Mouse (Mus musculus): ENCODE results near the gene Prpf6.

Gene Prpf6

DNA sequence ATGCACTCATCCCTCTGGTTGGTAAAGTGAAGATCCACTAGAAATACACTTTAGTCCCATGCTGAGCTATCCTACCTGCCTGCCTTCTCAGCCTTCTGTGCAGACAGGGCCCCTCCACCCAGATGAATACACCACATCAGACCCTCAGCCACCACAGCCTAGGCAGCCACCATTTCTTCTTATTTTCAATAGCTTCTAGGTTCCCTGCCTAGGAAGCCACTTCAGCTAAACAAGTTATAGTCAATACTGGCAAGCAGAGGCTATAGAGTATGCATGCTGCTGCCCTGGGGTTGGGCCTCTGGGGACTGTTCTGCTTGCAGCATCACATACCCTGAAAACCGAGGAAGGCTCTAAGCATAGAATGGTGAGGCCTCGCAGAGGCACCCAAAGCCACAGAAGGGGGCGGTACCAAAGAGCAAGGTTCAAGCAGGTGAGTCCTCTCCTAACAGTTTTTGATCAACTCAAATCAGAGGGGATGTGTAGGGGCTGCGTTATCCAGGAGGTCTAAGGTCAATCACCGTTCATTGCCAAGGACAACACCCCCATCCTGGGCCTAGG, at the start of gene Prpf6:
Prpf6 (plus strand) TSS at position 341 of the 558 bp plus-strand sequence.
- DNase-seq: no peak

DNA sequence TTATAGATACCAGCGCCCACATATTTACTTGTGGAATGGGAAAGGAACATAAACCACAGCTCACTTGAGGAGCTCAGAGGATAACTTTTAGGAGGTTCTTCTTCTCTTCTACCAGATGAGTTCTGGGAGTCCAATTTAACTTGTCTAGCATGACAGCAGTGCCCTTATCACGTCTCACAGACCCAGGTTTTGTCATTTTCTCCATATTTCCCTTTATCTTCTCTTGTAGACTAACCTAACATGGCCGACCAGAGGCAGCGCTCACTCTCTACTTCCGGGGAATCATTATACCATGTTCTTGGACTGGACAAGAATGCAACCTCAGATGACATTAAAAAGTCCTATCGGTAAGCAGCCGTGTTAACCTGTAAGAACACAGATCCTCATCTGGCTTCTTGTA, 45.5 kb upstream of the Prpf6 start:
- DNase-seq: no peak

DNA sequence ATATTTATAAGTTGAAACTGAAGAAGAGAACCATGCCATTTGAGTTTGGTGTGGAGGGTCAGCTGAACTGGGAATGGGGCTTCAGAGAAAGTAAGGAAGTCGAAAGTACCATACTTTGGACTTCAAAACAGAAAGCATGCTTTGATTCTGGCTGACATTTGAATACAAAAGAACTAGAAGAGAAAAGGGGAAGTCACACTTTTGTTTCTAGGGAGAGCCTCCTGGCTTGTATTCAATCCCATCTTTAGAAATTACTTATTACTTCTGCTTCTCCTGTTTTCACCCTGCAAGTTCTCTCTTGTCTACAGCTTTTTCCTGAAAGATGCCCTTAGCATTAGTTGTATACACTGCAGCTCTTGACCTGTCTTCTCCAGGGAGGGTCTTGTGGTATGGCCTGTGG, 43.4 kb upstream of the Prpf6 start:
- DNase-seq: no peak

DNA sequence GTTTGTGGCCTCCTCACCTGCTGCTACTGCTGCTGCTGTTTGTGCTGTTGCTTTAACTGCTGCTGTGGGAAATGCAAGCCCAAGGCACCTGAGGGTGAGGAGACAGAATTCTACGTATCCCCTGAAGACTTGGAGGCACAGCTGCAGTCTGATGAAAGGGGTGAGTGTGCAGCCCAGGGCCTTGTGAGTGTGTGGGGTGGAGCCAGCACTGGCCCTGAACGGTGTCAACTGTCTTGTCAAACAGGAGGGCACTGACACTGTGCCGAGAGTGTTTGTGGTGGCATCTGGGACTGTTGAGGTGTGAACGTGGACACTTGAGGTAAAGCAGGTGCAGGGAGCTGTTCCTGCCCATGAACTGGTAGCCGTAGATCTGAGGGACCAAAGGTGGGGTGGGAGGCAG, 43.0 kb upstream of the Prpf6 start:
- DNase-seq: no peak

DNA sequence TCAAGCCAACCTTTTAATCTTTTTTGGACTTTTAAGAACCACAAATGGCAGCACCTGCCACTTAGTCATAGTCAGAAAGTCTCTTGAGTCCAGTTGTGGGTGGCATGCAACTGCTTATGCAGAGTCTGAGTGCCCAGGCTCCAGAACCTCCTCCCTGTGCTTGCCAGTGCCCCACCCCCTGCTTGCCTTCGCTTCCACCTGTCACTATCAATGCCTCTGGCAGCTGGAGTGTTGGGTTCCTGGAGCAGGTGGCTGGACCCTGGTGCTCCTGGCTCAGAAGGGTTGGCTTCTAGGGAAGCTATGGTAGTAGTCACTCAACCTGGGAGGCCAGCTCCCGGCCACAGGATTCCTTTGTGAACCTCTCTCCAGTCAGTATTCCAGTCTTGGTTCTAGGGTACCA, 41.4 kb upstream of the Prpf6 start:
- DNase-seq: no peak

DNA sequence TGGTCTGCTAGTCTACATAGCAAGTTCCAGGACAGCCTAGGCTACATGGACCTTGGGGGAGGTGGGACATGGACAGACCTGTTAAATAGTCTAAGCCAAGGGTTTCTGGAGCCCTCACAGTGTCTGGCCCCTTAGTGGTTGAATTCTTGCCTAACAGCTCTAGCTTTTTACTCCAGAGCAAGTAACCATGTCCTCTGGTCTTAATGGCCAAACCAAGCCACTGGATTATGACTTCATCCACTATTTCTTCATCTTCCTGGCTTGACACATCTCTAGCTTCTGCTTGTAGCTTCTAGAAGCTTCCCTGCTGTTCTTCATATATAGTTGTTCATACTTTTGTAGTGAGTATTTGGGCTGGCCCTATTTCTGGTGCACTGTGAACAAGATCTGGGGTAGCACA, 37.9 kb upstream of the Prpf6 start:
- no peak for DNase-seq

DNA sequence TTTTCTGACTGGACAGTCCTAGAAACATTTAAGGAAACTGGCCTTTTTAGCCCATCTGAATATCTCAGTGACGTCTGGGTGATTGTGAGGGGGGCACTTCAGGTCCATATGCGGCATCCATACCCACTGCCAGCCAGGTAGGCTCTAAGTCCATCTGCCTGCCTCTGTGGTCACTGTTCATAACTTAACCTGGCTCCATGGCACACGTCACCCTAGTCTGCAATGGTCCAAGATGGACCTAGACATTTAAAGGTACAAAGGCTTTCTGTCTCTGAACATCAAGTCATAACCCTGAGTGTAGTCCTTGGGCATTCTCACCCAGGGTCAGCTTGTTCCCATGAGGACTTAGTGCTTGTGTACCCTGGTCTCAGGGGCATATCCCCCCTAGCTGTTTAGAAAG, 24.3 kb upstream of the Prpf6 start:
- no peak for DNase-seq

DNA sequence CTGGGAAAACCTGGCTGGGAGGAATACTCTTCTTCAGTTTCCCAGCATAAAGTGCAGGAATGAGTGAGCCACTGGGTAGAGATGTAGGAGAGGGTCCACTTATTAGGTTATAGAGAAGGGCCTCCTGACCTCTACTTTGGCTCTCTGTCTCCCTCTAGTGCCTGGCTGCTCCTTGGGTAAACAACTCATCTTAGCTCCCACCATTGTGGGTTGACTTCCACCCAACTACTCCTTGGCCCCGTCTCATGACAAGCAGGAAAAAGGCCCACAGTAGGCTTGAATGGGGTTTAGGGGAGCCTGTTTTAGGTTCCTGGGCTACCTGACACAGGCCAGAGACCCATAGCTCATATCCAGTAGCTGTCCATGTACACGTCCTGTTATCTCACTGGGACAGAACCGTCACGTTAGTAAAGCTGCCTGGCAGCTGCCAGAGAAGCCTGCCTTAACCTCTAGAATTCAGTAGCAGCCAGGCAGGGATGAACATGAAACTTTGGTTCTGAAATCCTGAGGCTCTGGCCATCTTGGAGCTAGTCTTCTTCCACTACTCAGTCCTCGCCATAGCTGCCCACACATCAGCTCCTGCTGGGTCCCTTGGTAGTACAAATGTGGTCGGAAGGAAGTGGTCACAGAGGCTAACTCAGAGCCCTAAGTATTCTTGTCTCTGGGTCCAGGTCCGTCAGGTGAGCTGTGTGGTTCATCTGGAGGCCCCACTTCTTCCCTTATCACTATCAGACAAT, 23.2 kb upstream of the Prpf6 start:
- DNase-seq: no peak

DNA sequence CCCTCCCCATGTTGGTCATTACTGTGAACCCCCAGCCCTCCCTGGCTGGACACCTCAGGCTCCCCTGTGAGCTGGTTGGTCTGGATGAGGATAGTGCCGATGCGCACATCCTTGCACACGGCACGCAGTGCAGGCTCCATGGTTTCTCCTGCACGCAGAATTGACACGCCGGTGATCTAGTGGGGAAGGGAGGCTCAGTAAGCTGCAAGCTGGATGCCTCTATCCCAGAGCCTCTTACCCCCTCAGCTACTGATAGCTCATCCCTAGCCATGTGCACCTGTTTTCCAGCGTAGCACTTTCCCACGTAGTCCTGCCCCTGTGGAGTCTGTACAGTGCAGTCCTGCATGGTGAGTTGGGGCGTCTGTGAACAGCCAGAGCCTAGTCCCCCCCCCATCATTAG, 21.8 kb upstream of the Prpf6 start:
- no peak for DNase-seq

DNA sequence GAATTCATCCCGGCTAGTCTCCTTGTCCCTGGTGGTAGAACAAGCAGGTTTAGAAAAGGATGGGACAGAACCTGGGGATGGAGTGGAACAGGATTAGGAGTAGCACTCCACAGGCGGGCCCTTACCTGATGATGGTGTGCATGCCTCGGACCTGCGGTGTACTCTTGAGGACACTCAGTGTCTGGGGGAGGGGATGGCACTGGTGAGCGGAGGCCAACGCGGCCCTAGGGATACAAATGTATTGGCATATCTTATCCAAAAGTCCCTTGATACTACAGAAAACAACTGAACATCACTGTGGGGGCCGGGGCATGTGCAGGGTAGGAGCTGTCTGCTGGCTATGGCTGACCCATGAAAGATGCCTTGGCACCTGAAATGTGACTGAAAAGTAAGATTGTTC, 21.3 kb upstream of the Prpf6 start:
- DNase-seq: no peak

DNA sequence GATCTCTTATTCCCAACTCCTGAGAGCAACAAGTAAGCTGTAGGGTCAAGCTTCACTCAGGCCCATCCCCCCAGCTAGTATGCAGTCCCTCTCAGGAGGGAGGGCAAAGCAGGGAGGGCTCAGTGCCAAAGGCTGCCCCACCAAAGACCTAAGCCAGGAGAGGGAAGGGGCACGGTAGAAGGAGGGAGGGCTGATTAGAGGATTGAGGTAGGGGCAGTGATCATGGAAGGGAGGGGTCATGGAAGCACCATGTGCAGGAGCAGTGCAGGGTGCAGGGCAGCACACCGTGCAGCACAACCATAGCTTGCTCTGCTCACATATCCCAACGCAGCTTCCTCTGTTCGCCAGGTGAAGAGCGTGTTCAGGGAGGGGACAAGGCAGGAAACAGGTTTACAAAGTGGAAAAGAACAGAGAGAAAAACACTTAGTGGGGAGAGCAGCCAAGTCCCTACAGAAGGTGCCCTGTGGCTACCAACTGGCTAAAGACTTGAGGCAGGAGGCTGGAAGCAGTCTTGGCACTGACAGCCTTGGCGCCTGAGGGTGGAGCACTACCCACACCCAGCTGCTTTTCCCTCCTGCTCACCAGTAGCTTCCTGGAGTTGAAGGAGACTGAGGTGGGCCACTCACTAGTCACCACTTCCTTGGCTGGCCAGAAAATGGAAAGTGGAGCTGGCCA, 20.6 kb upstream of the Prpf6 start:
- DNase-seq: no peak

DNA sequence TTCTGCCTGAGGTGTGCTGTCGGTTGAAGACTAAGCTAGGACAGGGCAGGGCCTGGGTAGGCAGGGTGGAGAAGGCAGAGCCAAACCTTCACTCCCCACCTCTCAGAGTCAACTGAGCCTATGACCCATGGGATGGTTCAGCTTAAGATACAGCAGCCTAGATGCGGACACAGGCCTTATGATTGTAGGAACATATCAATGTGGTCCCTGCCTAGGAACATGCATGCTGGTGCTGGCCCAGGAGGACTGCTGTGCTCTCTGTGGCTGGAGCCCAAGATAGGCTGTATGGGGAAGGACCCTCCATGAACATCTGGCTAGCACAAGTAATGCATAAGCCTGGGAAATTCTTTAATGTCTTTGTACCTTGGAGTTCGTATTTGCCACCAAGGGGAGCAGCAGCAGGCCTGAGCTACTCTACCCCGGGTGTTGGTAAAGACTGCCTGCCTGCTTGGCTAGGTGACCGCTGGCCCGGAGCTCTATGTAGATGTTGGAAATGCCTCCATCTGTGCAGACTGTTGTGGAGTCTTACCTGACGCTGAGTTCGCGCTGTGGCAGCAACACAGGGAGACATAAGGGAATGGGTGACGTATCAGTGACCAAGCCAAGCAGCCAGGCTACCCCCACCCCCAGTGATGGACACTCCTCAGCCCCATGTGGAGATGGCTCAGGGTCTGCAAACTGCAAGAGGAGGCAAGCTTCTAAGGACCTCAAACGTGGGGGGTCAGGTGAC, 19.6 kb upstream of the Prpf6 start:
- DNase-seq: peak in 1 of 2 experiments; percentile 2

DNA sequence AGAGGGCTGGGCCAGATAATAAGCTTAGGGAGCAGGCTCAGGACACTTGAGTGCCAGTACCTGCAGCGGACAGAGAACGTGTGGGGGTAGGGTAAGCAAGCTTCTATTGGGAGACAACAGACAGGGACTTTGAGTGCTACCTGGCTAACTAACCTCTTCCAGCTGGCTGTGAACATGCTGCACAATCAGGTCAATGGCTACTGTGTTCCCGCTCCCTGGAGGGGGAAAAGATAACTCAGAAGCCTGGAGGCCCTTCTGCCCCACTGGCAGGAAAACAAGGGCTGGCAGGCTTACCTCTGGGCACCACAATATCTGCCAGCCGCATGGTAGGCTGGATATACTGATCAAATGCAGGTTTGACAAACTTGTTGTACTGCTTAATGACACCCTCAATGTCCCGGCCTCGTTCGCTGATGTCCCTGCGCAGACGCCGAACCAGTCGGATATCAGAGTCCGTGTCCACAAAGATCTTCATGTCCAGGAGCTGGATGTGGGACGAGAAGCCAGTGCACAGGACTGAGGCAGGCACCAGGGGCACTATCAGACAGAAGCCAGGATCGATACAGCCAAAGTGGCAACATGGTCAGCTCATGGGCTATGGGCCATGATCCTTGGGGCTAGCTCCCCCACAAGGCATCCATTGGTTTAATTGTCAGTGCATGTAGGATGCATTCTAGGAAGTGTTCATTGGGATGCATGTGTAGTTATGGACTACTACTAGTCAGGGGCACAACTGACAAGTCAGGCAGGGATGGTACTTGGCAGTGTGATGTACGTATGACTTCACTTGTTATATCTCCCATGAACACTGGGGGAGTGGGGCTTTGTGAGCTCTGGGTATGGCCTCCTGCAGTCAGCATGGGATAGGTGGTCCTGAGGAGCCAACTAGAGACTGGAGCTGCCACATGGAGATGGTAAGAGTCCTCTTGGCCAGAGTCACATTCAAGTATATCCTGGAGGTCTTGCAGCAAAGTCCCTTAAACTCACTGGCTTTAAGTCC, 18.4 kb upstream of the Prpf6 start:
- peak in 1 of 2 experiments; percentile 2 for DNase-seq

DNA sequence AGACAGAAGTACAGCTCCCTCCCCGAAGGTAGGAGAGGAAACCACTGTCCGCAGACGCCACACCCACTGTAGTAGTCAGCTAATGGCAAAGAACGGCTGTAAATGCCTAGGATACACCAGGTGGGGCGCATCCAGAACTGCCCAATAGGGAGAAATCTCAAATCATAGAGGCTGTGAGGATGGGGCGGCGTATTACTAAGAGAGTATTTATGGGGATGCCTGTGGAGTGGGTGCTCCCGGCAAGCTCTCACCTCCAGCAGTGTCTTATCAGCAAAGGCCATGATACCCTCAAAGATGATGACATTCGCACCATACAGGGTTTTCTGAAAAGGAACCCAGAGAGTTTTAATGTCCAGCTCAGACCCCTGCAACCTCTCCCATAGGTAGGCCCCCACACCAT, 17.7 kb upstream of the Prpf6 start:
- peak in 1 of 2 experiments; percentile 1 for DNase-seq

DNA sequence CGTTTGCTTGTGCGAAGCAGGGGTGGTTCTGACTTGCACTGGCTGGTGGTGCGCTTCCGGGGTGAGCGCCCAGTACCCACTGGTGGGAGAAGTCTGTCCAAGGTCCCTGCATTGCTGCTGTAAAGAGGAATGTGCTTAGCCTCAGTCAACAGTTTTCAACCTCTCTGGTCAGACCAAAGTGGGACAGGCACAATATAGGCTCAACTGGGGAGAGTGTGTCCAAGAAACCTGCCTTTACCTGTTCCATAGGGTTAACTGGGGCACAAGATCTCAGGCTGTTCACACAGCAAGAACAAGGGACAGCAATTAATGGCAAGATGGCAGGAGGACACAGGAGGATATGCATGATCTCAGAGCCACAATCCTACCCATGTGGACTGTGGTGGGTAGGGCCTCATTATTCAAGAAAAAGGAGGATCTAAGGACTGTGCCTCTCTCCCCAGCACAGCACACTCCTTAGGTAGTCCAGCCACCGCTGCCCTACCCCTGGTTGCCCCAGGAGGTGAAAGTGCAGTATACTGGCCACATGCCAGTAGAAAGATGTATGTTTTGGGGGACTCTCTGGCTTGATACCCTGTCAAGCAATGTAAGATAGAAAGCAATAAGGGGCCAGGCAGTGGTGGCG, 16.6 kb upstream of the Prpf6 start:
- DNase-seq: peak in 1 of 2 experiments; percentile 1

DNA sequence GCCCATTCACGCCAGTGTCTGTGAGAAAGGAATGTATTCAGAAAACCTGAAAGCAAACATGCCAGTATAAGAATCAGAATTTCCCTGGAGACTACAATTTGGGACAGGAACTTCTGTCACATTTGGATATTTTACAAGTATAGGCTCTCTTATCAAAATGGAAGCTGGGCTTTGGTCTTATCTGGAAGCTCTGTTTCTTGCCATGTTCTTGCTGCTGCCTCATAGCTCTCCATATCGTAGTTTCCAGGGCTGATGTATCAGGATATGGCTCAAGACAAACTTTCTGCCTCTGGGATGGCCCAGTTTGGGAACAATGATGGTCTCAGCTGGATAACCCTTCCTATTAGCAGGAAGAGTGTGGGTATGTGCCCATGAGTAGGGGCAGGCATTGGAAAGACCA, 15.1 kb upstream of the Prpf6 start:
- DNase-seq: no peak

DNA sequence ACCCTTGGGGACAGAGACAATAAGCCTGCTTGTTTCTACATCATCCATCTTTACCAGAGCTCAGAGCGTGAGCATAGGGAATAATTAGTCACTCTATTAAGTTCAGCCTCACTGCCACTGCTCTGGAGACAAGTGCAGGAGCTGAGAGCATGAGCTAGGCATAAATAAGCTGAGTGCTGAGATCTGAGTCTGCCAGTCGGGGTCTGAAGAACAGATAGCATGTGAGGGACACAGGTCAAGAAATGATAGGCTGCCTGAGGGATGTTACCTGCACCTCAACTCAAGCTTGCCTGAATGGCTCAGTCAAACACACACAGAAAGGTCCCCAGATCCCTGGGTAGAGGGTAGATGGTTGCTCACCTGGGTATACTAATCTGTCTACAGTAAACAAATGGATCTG, 14.5 kb upstream of the Prpf6 start:
- no peak for DNase-seq

DNA sequence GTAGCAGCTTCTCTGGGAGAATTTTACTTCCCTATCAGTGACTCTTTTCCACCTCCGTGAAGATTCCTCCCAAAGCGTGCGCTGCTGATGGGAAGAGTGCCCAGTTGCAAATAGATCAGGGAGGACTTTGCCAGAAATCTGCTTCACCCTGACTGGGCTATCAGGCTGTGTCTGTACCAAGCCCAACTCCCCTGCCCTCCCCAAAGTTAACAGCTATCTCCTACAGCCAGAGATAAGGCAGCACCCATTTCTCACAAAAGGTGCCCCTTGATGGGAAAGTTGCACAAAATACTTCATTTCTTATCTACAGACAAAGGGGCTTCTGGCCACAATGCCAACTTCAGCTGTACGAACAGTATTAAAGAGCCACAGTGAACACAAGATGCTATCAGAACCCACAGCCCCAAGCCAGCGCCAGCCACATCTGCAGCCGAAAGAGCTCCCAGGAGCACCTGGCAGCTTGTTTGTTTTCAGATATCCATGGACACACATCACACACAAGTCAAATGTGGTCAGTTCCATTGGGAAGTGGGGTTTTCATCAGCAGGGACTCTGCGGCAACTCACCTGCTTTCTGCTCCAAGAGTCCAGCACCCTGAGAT, 13.6 kb upstream of the Prpf6 start:
- DNase-seq: no peak

DNA sequence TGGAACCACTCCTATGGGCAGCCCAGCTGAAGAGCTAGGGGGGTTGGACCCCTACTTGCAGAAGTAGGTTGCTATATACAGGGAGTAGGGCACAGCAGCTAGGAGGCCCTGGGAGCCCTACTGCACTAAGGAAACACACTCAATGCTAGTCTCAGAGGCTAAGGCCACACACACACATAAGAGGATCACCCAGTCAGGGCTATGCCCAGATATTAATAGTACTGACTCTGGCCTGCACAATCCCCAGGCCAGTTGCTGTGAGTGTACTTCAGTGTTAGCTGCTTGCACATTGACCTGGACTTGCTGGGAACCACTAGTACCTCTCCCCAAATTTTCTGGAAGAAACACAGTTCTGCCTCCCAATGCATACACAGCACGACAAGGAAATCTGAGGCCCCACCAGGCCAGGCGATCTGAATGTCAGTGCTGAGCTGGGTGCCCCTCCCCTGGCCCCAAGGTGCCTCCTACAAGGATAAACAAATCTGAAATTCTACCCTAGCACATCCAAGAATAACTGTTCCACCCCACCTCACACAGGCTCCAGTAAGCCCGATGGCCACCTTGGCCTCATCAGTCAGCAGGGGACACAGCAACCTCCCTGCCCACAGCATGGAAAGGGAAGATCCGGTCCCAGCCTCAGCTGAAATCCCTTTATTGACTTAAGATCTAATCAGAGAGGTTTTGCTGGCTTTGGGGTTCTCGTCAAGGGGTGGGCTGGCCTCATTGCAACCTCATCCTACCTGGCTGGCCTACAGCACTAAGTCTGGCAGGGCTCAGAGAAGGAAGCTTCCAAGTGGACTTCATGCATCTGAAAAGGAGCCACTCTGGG, 12.7 kb upstream of the Prpf6 start:
- DNase-seq: no peak

DNA sequence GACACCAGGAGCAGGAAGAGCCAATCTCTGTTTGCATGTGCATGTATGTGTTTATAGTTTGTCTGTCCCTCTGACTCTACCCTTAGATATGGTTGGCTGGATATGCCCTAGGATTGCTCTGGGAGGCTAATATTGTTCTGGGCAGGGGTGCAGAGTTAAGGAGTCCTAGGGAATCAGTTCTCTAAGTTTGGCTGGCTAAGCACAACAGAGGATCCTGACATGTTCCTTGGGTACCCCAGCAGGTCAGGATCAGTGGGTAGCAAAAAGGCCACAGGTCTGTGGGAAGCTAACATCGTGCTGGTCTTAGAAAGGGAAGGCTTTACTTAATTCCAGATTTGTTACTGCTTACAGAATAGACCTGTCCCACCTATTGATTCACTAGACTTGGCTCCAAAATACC, 12.0 kb upstream of the Prpf6 start:
- DNase-seq: no peak
